Mouse (Mus musculus) hindbrain, embryonic 13.5 days (tissue): ENCODE data around the gene Nfia. TPM values are rescaled to one million over a fixed set of nuclear protein-coding genes. Genes with fewer than 3 reads are reported as not detected.

Experiments used
- ATAC-seq: fragments of 200-750 bp; cut with Nextera tagmentation; 2 replicates; pipeline ENCODE4 v1.8.0; 2017; ENCODE audit warnings: moderate TSS enrichment; ENCODE audit not compliant: low FRiP score
- H3K27ac ChIP-seq: fragments of 300-500 bp; sonication (generic); 2 replicates; pipeline ENCODE4 v1.5.1; 2015; ENCODE audit warnings: inconsistent platforms, mild to moderate bottlenecking, moderate library complexity
- H3K27me3 ChIP-seq: fragments of 300-500 bp; sonication (generic); 2 replicates; pipeline ENCODE4 v1.6.1; 2015; ENCODE audit warnings: mild to moderate bottlenecking, inconsistent platforms
- H3K36me3 ChIP-seq: fragments of 300-500 bp; sonication (generic); 2 replicates; pipeline ENCODE4 v1.6.1; 2015; ENCODE audit warnings: mild to moderate bottlenecking, inconsistent platforms
- H3K4me1 ChIP-seq: fragments of 300-500 bp; sonication (generic); replicated peaks from 2 replicates; pipeline ENCODE4 v1.6.1; 2015; ENCODE audit warnings: inconsistent platforms
- H3K4me2 ChIP-seq: fragments of 300-500 bp; sonication (generic); 2 replicates; pipeline ENCODE4 v1.6.1; 2015; ENCODE audit warnings: inconsistent platforms, mild to moderate bottlenecking, moderate library complexity
- H3K4me3 ChIP-seq: fragments of 300-500 bp; sonication (generic); 2 replicates; pipeline ENCODE4 v1.5.1; 2015; ENCODE audit warnings: mild to moderate bottlenecking, inconsistent platforms
- H3K9ac ChIP-seq: fragments of 300-500 bp; sonication (generic); 2 replicates; pipeline ENCODE4 v1.6.1; 2015; ENCODE audit warnings: mild to moderate bottlenecking, inconsistent platforms
- H3K9me3 ChIP-seq: fragments of 300-500 bp; sonication (generic); 2 replicates; pipeline ENCODE4 v1.6.1; 2016; ENCODE audit warnings: inconsistent platforms
- WGBS: fragments of 180-500 bp; shearing (Covaris S2); methylation state at CpG from one replicate; pipeline ENCODE4 v1.1.7; 2015; 5-methylcytosine and 5-hydroxymethylcytosine counted together
- polyA plus RNA-seq: library from polyadenylated mRNA; unstranded; fragments of >200 nt; fragmentation: Nextera tagmentation; extraction: Ambion mirVana; gene quantifications from 2 replicates; pipeline ENCODE4 v1.2.1, GENCODE M21; 2015

The Nfia gene
- polyA plus RNA-seq, 1 experiment from 2014 or later: 53.2 TPM

GRCm38 (mm10) chr4:98105971-98106370, 333.4 kb downstream of the Nfia start:
- Histone ChIP-seq H3K27me3 (0 out of 2 replicates have a peak, but pooled peaks cover 4% of the 10 kb centered on the region), H3K9me3 (no peaks in the 10 kb centered on the region), H3K4me1 (peaks cover 80% of the 10 kb centered on the region), H3K36me3 (no peaks in the 10 kb centered on the region), H3K4me2 (no peak overlapping the region), H3K4me3 (no peak overlapping the region), H3K9ac (no peak overlapping the region), H3K27ac (peak overlapping the region; percentile 89)
- WGBS: 42% methylated on average over 6 of the region's 6 CpGs
- ATAC-seq: no peak

- Histone ChIP-seq H3K27me3 (0 out of 2 replicates have a peak, but pooled peaks cover 4% of the 10 kb centered on the region), H3K27ac (peak overlapping the region; percentile 89), H3K36me3 (no peaks in the 10 kb centered on the region), H3K4me3 (no peak overlapping the region), H3K9me3 (no peaks in the 10 kb centered on the region), H3K4me1 (peaks cover 74% of the 10 kb centered on the region), H3K9ac (no peak overlapping the region), H3K4me2 (peak overlapping the region; percentile 36)
- 18% methylated on average over 14 of the region's 14 CpGs for WGBS
- no peak for ATAC-seq
These were observed 334.0 kb downstream of the Nfia start for GRCm38 (mm10) chr4:98106445-98107092.

GRCm38 (mm10) chr4:98107093-98107453, 334.5 kb downstream of the Nfia start:
- Histone ChIP-seq H3K27me3 (0 out of 2 replicates have a peak, but pooled peaks cover 4% of the 10 kb centered on the region), H3K4me1 (peaks cover 70% of the 10 kb centered on the region), H3K9me3 (no peaks in the 10 kb centered on the region), H3K36me3 (no peaks in the 10 kb centered on the region), H3K4me2 (peak overlapping the region; percentile 36), H3K27ac (peak overlapping the region; percentile 89), H3K9ac (no peak overlapping the region), H3K4me3 (no peak overlapping the region)
- WGBS: 13% methylated on average over 4 of the region's 4 CpGs
- no peak for ATAC-seq

GRCm38 (mm10) chr4:98107936-98108675, 335.6 kb downstream of the Nfia start:
- Histone ChIP-seq H3K4me2 (peak overlapping the region; percentile 10), H3K9me3 (no peaks in the 10 kb centered on the region), H3K4me1 (peaks cover 63% of the 10 kb centered on the region), H3K9ac (no peak overlapping the region), H3K27ac (peak overlapping the region; percentile 89), H3K4me3 (no peak overlapping the region), H3K36me3 (no peaks in the 10 kb centered on the region), H3K27me3 (0 out of 2 replicates have a peak, but pooled peaks cover 4% of the 10 kb centered on the region)
- ATAC-seq: 0 out of 2 replicates have a peak, but pooled peaks have one; percentile 12
- 4% methylated on average over 9 of the region's 9 CpGs for WGBS

- Histone ChIP-seq H3K27ac (peak overlapping the region; percentile 89), H3K27me3 (0 out of 2 replicates have a peak, but pooled peaks cover 4% of the 10 kb centered on the region), H3K4me2 (peak overlapping the region; percentile 9; the same call in 1 of the 2 replicates), H3K4me3 (no peak overlapping the region), H3K9me3 (no peaks in the 10 kb centered on the region), H3K36me3 (no peaks in the 10 kb centered on the region), H3K4me1 (peaks cover 58% of the 10 kb centered on the region), H3K9ac (no peak overlapping the region)
- 5% methylated on average over 4 of the region's 4 CpGs for WGBS
- peak; percentile 93 for ATAC-seq
These were observed 336.1 kb downstream of the Nfia start for GRCm38 (mm10) chr4:98108676-98109016.

GRCm38 (mm10) chr4:98109064-98109463, 336.5 kb downstream of the Nfia start:
- Histone ChIP-seq H3K27me3 (0 out of 2 replicates have a peak, but pooled peaks cover 1% of the 10 kb centered on the region), H3K4me1 (peaks cover 53% of the 10 kb centered on the region), H3K9me3 (no peaks in the 10 kb centered on the region), H3K36me3 (no peaks in the 10 kb centered on the region), H3K9ac (no peak overlapping the region), H3K27ac (peak overlapping the region; percentile 89), H3K4me3 (no peak overlapping the region), H3K4me2 (peak overlapping the region; percentile 9; the same call in 1 of the 2 replicates)
- 10% methylated on average over 7 of the region's 7 CpGs for WGBS
- ATAC-seq: peak; percentile 67

GRCm38 (mm10) chr4:98109911-98110310, 337.4 kb downstream of the Nfia start:
- ATAC-seq: no peak
- Histone ChIP-seq H3K27me3 (no peaks in the 10 kb centered on the region), H3K4me2 (no peak overlapping the region), H3K4me3 (no peak overlapping the region), H3K9ac (no peak overlapping the region), H3K27ac (peak overlapping the region; percentile 89), H3K9me3 (no peaks in the 10 kb centered on the region), H3K4me1 (peaks cover 46% of the 10 kb centered on the region), H3K36me3 (no peaks in the 10 kb centered on the region)
- WGBS: 80% methylated on average over 4 of the region's 4 CpGs

GRCm38 (mm10) chr4:98113289-98114024, 340.9 kb downstream of the Nfia start:
- Histone ChIP-seq H3K4me2 (no peak overlapping the region), H3K9ac (no peak overlapping the region), H3K36me3 (no peaks in the 10 kb centered on the region), H3K27ac (no peak overlapping the region), H3K4me1 (peaks cover 11% of the 10 kb centered on the region; the same call in 1 of the 2 replicates), H3K9me3 (no peaks in the 10 kb centered on the region), H3K27me3 (no peaks in the 10 kb centered on the region), H3K4me3 (no peak overlapping the region)
- no peak for ATAC-seq
- WGBS: 79% methylated on average over 10 of the region's 10 CpGs

GRCm38 (mm10) chr4:98114966-98115365, 342.4 kb downstream of the Nfia start:
- Histone ChIP-seq H3K9me3 (no peaks in the 10 kb centered on the region), H3K4me1 (no peaks in the 10 kb centered on the region), H3K36me3 (no peaks in the 10 kb centered on the region), H3K4me3 (no peak overlapping the region), H3K27me3 (no peaks in the 10 kb centered on the region), H3K4me2 (no peak overlapping the region), H3K27ac (no peak overlapping the region), H3K9ac (no peak overlapping the region)
- no peak for ATAC-seq
- whole genome bisulfite sequencing: 82% methylated on average over 2 of the region's 2 CpGs

- WGBS: 81% methylated on average over 4 of the region's 4 CpGs
These were observed 342.9 kb downstream of the Nfia start for GRCm38 (mm10) chr4:98115401-98115800.

GRCm38 (mm10) chr4:98116046-98116445, 343.5 kb downstream of the Nfia start:
- H3K4me3 ChIP-seq: no peak overlapping the region
- H3K9ac ChIP-seq: no peak overlapping the region
- no peaks in the 10 kb centered on the region for H3K9me3 ChIP-seq
- 81% methylated on average over 7 of the region's 7 CpGs for WGBS
- H3K36me3 ChIP-seq: no peaks in the 10 kb centered on the region
- no peaks in the 10 kb centered on the region for H3K27me3 ChIP-seq
- no peak overlapping the region for H3K4me2 ChIP-seq
- no peak for ATAC-seq
- no peaks in the 10 kb centered on the region for H3K4me1 ChIP-seq
- no peak overlapping the region for H3K27ac ChIP-seq

More at GRCm38 (mm10) chr4:98115401-98115800, 342.9 kb downstream of the Nfia start:
- Histone ChIP-seq H3K4me2 (no peak overlapping the region), H3K4me3 (no peak overlapping the region), H3K27ac (no peak overlapping the region), H3K9ac (no peak overlapping the region), H3K36me3 (no peaks in the 10 kb centered on the region), H3K27me3 (no peaks in the 10 kb centered on the region), H3K9me3 (no peaks in the 10 kb centered on the region), H3K4me1 (no peaks in the 10 kb centered on the region)
- ATAC-seq: no peak

- no peak for ATAC-seq
- H3K27me3 ChIP-seq: no peaks in the 10 kb centered on the region
- H3K4me2 ChIP-seq: no peak overlapping the region
- H3K9ac ChIP-seq: no peak overlapping the region
- no peaks in the 10 kb centered on the region for H3K4me1 ChIP-seq
- no peak overlapping the region for H3K4me3 ChIP-seq
- no peaks in the 10 kb centered on the region for H3K9me3 ChIP-seq
- no peaks in the 10 kb centered on the region for H3K36me3 ChIP-seq
- H3K27ac ChIP-seq: no peak overlapping the region
- WGBS: 58% methylated on average over 3 of the region's 3 CpGs
These were observed 345.6 kb downstream of the Nfia start for GRCm38 (mm10) chr4:98118126-98118525.
